Mouse (Mus musculus) cerebellum, adult 2 months (tissue): Measurements from ENCODE around the gene Msmp. TPM values are rescaled to one million over a fixed set of nuclear protein-coding genes. Genes with fewer than 3 reads are reported as not detected.

ENCODE experiments used
- DNase-seq, 2 experiments: peaks; one replicate each; pipeline ENCODE4 v3.0.0; 2021
- H3K27ac ChIP-seq: fragments of 200-500 bp; 2 replicates; pipeline ENCODE4 v1.5.1; 2012; ENCODE audit warnings: low read length, control low read depth, inconsistent platforms; ENCODE audit not compliant: insufficient read depth
- H3K27me3 ChIP-seq: fragments of 200-500 bp; 2 replicates; pipeline ENCODE4 v1.6.1; 2012; ENCODE audit warnings: inconsistent platforms, mild to moderate bottlenecking, low read length, moderate library complexity; ENCODE audit not compliant: control insufficient read depth, insufficient read depth
- H3K4me1 ChIP-seq: fragments of 200-500 bp; 2 replicates; pipeline ENCODE4 v1.6.1; 2011; ENCODE audit warnings: low read length; ENCODE audit not compliant: control insufficient read depth, insufficient read depth
- H3K4me3 ChIP-seq: fragments of 200-500 bp; replicated peaks from 2 replicates; pipeline ENCODE3; 2011; ENCODE audit warnings: mild to moderate bottlenecking, low read depth, low read length, control low read depth; ENCODE audit not compliant: insufficient read depth
- CTCF ChIP-seq: fragments of 200-500 bp; IDR thresholded peaks from 2 replicates; pipeline ENCODE4 v1.5.1; 2011; ENCODE audit warnings: low read depth, mild to moderate bottlenecking, control low read depth, low read length, moderate library complexity, borderline replicate concordance; ENCODE audit not compliant: insufficient read depth
- POLR2A ChIP-seq: fragments of 200-500 bp; IDR thresholded peaks from 2 replicates; pipeline ENCODE4 v1.6.1; 2011; ENCODE audit warnings: low read length, control low read depth, borderline replicate concordance; ENCODE audit not compliant: insufficient read depth
- WGBS: fragments of 180-500 bp; shearing (Covaris S2); methylation state at CpG from one replicate; pipeline ENCODE4 v1.1.7; 2018; 5-methylcytosine and 5-hydroxymethylcytosine counted together
- polyA plus RNA-seq: library from polyadenylated mRNA; depleted of rRNA; stranded (reverse); fragments of >200 nt; gene quantifications from 2 replicates; pipeline ENCODE4 v1.2.3, GENCODE M21; 2012; rRNA removed

Msmp gene
- polyA plus RNA-seq = not detected in 2 replicates

DNA sequence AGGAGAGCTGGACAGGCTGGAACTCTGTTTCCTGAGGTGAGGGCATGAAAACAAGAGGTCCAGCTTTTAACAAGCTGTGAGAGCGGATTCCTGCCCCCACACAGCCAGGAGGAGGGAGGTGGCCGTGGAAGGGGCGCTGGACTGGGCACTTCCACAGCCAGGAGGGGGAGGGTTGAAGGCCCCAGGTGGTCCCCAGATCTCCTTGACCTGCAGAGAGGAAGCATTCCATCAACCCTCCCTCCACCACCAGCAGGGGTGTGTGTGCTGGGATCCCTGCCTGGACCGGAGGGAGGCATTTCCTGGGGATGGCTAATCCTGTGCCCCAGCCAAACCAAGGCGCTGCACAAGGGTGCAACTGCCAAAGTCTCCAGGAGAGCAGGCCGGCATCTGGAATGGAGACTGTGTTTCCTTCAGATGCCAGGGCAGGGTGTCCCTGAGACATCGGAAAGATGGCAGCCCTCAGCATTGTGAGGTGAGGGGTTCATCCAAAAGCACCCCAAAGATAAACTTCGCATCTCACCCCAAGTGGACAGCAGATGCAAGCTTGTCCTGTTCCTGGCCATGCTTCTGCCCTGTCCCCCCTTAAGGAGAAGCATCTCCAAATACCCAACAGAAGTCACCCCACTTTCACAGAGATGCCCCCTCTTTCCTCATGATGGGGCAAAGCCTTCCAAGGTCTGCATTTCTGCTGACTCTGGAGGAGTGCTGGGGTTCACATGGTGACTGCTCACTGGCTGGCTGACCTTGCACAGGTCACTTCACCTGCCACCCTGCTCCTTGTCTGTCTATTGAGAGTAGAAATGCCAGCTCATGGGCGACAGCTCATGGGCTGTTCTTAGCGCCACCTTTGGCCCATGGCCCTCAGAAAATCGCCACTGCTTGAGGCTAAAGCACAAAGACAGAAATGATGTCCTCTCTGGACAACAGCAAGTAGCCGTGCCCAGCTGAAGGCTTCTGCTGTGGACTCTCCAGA, at the start of gene Msmp:
TSS of gene Msmp (minus strand) at position 51 of the 973 bp plus-strand sequence.
- H3K27me3 ChIP-seq = no peaks in the 10 kb centered on the region
- no peak within 1 kb of the TSS for H3K4me3 ChIP-seq
- H3K4me1 ChIP-seq = no peaks in the 10 kb centered on the region
- 53% methylated on average over 12 of the region's 12 CpGs for WGBS
- DNase-seq = no peak
- H3K27ac ChIP-seq = no peak within 1 kb of the TSS
- TF ChIP-seq POLR2A (no peak), CTCF (no peak)

DNA sequence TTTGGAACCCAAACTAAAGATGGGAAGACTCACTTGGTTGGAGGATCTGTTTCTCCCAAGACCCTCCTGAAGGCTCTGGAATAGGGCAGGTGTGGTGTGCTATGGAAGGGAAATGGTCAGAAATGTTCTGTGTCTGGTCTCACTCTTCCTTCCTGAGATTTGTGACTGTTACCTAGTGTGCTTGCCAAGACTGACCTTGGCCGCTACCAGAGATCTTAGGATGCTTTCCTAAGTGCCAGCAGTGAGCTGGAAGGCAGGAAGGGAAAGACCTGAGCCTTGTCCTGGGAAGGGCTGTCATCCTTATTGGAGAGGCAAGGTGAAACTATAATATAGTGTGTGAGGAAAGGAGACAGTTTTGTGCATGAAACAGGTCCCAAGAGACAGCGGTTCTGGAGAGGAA, 49.4 kb upstream of the Msmp start:
- H3K27ac ChIP-seq = no peak overlapping the region
- H3K27me3 ChIP-seq = no peaks in the 10 kb centered on the region
- no peak overlapping the region for H3K4me3 ChIP-seq
- H3K4me1 ChIP-seq = peaks cover 28% of the 10 kb centered on the region
- 65% methylated on average over 2 of the region's 2 CpGs for WGBS
- DNase-seq = peak in 1 of 2 experiments; percentile 16
- TF ChIP-seq CTCF = no peak
- no peak for TF ChIP-seq POLR2A

DNA sequence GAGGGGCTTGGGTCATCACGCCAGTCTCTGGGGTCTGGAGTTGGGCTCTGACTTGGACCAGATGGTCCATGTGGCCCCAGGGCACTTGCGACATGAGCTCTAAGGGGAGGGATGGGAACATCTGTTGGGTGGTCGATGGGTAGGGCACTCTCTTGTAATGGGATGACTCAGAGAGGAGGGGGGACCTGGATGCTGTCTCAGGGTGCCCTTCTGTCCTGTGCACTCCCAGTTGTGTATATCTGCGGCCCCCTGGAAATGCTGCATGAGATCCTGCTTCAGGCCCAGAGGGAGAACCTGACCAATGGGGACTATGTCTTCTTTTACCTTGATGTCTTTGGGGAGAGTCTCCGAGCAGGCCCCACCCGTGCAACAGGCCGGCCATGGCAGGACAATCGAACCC, 49.0 kb upstream of the Msmp start:
- no peaks in the 10 kb centered on the region for H3K27me3 ChIP-seq
- 69% methylated on average over 8 of the region's 8 CpGs for WGBS
- no peak for TF ChIP-seq POLR2A
- TF ChIP-seq CTCF = no peak
- H3K4me1 ChIP-seq = peaks cover 28% of the 10 kb centered on the region
- H3K4me3 ChIP-seq = peak overlapping the region; percentile 24
- H3K27ac ChIP-seq = no peak overlapping the region
- DNase-seq = no peak

DNA sequence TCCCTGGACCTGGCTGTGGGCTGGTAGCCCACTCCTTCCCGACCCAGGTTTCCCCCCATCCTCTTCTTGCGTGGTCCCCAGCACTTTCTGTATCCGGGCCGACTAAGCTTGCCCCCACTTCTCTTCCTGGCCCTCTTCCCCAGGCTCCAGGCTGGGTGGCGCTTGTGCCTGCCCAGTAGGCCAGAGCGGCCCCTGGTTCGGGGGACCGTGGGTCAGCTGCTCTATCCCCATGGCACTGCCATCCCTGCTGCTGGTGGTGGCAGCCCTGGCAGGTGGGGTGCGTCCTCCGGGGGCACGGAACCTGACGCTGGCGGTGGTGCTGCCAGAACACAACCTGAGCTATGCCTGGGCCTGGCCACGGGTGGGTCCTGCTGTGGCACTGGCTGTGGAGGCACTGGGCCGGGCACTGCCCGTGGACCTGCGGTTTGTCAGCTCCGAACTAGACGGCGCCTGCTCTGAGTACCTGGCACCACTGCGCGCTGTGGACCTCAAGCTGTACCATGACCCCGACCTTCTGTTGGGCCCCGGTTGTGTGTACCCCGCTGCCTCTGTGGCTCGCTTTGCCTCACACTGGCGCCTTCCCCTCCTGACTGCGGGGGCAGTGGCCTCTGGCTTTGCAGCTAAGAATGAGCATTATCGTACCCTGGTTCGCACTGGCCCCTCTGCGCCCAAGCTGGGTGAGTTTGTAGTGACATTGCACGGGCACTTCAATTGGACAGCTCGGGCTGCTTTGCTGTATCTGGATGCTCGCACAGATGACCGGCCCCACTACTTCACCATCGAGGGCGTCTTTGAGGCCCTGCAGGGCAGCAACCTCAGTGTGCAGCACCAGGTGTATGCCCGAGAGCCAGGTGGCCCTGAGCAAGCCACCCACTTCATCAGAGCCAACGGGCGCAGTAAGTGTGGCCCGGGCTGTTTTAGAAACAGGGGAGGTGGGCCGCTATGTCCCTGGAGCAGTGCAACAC, 47.9 kb upstream of the Msmp start:
- peak overlapping the region; percentile 88 for H3K4me3 ChIP-seq
- peak; percentile 60 to 75 for DNase-seq
- H3K27me3 ChIP-seq = no peaks in the 10 kb centered on the region
- no peak for TF ChIP-seq CTCF
- no peak for TF ChIP-seq POLR2A
- 27% methylated on average over 42 of the region's 42 CpGs for WGBS
- H3K27ac ChIP-seq = peak overlapping the region; percentile 92
- H3K4me1 ChIP-seq = peaks cover 28% of the 10 kb centered on the region

DNA sequence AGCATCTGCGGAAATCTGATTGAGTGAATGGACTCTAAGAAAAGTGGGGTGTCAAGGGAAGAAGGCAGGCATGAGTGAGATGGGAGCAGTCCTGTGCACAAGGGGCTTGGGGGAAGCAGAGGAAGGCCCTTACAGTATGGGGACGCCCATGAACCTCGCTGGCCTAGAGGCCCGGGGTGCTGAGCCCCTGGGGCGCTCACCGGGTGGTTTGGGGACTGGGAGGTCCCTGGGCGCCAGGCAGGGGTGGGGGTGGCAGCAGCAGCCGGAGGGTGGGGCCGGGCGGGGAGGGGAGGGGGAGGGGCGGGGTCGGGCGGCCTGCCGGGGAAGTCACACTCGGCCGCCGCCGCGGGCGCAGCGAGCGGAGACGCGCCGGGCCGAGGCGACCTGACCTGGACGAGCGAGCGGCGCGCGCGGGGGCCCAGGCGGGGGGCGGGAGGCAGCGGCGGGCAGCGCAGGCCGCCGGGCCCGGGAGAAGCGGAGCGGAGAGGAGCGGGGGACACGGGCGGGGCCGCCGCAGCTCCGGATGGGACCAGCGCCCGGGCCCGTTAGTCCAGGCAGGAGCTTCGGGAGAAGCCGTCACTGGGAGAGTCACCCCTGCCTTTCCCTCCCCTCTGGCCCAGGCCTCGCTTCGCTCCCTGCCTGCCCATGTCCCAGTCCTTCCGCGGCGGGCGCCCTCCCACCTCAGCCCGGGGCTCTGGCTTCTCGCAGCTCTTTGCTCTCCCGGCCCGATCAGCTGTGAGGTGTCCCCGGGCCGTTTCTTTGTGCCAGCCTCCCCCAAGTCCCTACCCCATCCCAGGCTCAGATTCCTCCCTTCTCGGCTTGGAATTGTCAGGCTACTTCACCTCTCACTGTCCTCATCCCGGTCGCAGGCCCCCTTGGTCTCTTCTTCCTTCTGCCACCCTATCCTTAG, 47.0 kb upstream of the Msmp start, which contains the start of gene Npr2:
TSS of gene Npr2 (plus strand) at position 890 of the 910 bp plus-strand sequence.
- 1% methylated on average over 67 of the region's 70 CpGs for WGBS
- H3K4me1 ChIP-seq = peaks cover 28% of the 10 kb centered on the region
- DNase-seq = peak; percentile 70 to 80
- no peaks in the 10 kb centered on the region for H3K27me3 ChIP-seq
- peak within 1 kb of the TSS; percentile 88 for H3K4me3 ChIP-seq
- H3K27ac ChIP-seq = peak within 1 kb of the TSS; percentile 92
- TF ChIP-seq POLR2A = 0 out of 2 replicates have a peak, but pooled peaks have one; percentile 14
- TF ChIP-seq CTCF = no peak

DNA sequence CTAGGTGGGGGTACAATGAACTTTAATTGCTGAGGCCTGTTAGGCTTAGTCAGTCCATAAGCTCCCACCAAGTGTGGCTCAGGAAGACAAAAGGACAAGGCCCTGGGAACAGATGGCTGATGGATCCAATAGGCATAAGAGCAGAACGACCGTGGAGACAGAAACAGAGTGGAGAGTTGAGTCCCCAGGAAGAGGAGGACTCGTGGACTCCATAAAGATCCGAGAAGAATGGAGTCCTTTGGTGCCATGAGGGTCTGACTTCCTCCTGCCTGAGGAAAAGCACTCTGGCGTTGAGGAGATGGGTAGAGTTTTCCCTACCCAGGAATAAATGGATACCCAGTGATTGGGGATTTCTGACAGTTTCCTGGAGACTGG, 46.4 kb upstream of the Msmp start:
- Histone ChIP-seq H3K4me3 (peak overlapping the region; percentile 7), H3K27ac (peak overlapping the region; percentile 23), H3K27me3 (no peaks in the 10 kb centered on the region), H3K4me1 (peaks cover 28% of the 10 kb centered on the region)
- DNase-seq = no peak
- WGBS = 6% methylated on average over 5 of the region's 5 CpGs
- TF ChIP-seq POLR2A (no peak), CTCF (no peak)
